Mouse (Mus musculus): ENCODE measurements at regions not wholly inside any gene's neighbourhood (a gene's known extent, or its start where the extent isn't known, plus 50 kb on each side); places are given as distances from the start of the nearest gene placed in this dataset.

GRCm38 (mm10) chr6:16765354-16765753 lies 132.9 kb downstream of the Tfec start:
- no peak for TF ChIP-seq GATA4 (IDR thresholded peaks at IDR 0.05; ENCODE audit: insufficient replicate concordance, low read length)

- TF ChIP-seq GATA4 (IDR thresholded peaks at IDR 0.05; ENCODE audit: insufficient replicate concordance, low read length): no peak
Measured at GRCm38 (mm10) chr6:16764707-16765106, 133.5 kb downstream of the Tfec start.

GRCm38 (mm10) chr6:16733184-16733583 lies 165.1 kb downstream of the Tfec start:
- TF ChIP-seq GATA4 (IDR thresholded peaks at IDR 0.05; ENCODE audit: insufficient replicate concordance, low read length): no peak

GRCm38 (mm10) chr6:16732095-16732494 lies 166.1 kb downstream of the Tfec start:
- TF ChIP-seq GATA4 (IDR thresholded peaks at IDR 0.05; ENCODE audit: insufficient replicate concordance, low read length): no peak

GRCm38 (mm10) chr6:16727256-16727890 lies 170.9 kb downstream of the Tfec start:
- no peak for TF ChIP-seq GATA4 (IDR thresholded peaks at IDR 0.05; ENCODE audit: insufficient replicate concordance, low read length)

GRCm38 (mm10) chr6:16725256-16725655 lies 173.0 kb downstream of the Tfec start:
- no peak for TF ChIP-seq GATA4 (IDR thresholded peaks at IDR 0.05; ENCODE audit: insufficient replicate concordance, low read length)

- TF ChIP-seq GATA4 (IDR thresholded peaks at IDR 0.05; ENCODE audit: insufficient replicate concordance, low read length): no peak
Measured at GRCm38 (mm10) chr6:16704496-16704895, 193.7 kb downstream of the Tfec start.

- no peak for TF ChIP-seq GATA4 (IDR thresholded peaks at IDR 0.05; ENCODE audit: insufficient replicate concordance, low read length)
Measured at GRCm38 (mm10) chr6:16703412-16703746, 194.9 kb downstream of the Tfec start.

- TF ChIP-seq GATA4 (IDR thresholded peaks at IDR 0.05; ENCODE audit: insufficient replicate concordance, low read length): no peak
Measured at GRCm38 (mm10) chr6:16702706-16703411, 195.4 kb downstream of the Tfec start.

- peak; percentile 86 for TF ChIP-seq GATA4 (IDR thresholded peaks at IDR 0.05; ENCODE audit: insufficient replicate concordance, low read length)
Measured at GRCm38 (mm10) chr6:16697285-16697684, 201.0 kb downstream of the Tfec start.

- TF ChIP-seq GATA4 (IDR thresholded peaks at IDR 0.05; ENCODE audit: insufficient replicate concordance, low read length): no peak
Measured at GRCm38 (mm10) chr6:16668004-16668403, 230.2 kb downstream of the Tfec start.

GRCm38 (mm10) chr6:16667241-16667640 lies 231.0 kb downstream of the Tfec start:
- no peak for TF ChIP-seq GATA4 (IDR thresholded peaks at IDR 0.05; ENCODE audit: insufficient replicate concordance, low read length)

GRCm38 (mm10) chr6:16646269-16646668 lies 252.0 kb downstream of the Tfec start:
- no peak for TF ChIP-seq GATA4 (IDR thresholded peaks at IDR 0.05; ENCODE audit: insufficient replicate concordance, low read length)

GRCm38 (mm10) chr6:16643519-16643918 lies 254.7 kb downstream of the Tfec start:
- no peak for TF ChIP-seq GATA4 (IDR thresholded peaks at IDR 0.05; ENCODE audit: insufficient replicate concordance, low read length)

- TF ChIP-seq GATA4 (IDR thresholded peaks at IDR 0.05; ENCODE audit: insufficient replicate concordance, low read length): no peak
Measured at GRCm38 (mm10) chr6:16636736-16637304, 261.4 kb downstream of the Tfec start.

GRCm38 (mm10) chr6:16636108-16636507 lies 262.1 kb downstream of the Tfec start:
- no peak for TF ChIP-seq GATA4 (IDR thresholded peaks at IDR 0.05; ENCODE audit: insufficient replicate concordance, low read length)

Data from liver, adult (tissue).